Mouse (Mus musculus) embryonic fibroblast, embryonic 13.5 days (primary cell): ENCODE results near the gene 4930452B06Rik.

Experiments used
- CTCF ChIP-seq: IDR thresholded peaks from 2 replicates; pipeline ENCODE4 v1.5.1; 2011; ENCODE audit warnings: mild to moderate bottlenecking, control low read depth, low read length, moderate library complexity, borderline replicate concordance; ENCODE audit not compliant: insufficient read depth
- POLR2A ChIP-seq: IDR thresholded peaks from 2 replicates; pipeline ENCODE4 v1.6.1; 2011; ENCODE audit warnings: low read depth, mild to moderate bottlenecking, control low read depth, low read length, moderate library complexity

DNA sequence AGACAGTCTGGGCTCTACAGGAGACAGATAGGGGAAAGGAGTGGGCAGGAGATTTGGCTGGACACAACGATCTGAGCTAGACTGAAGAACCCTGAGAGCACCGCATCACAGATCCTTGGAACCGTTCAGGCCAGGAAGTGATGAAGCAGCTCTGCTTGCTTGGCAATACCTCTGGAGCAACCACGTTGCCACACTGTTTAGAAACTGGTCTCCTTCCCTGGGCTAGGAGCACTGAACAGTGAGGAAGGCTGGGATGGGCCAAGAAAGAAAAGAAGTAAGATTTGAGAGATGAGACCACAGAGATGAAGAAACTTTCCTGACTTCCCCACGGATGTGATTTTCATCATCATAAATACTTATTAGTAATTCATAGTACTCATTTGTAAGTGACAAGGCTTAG, 45.5 kb downstream of the 4930452B06Rik start:
- no peak for TF ChIP-seq CTCF
- no peak for TF ChIP-seq POLR2A
